11 mouse cellular contexts compared by ENCODE assay signal in genomic region chr19:3376966-3377715, GRCm38 (mm10). TPM values are rescaled to one million over a fixed set of nuclear protein-coding genes. Genes with fewer than 3 reads are reported as not detected.
A peak's percentile ranks its signal among the peaks of the same experiment; 100 is the strongest.
DNase-seq lines count a peak whose midpoint lies in the region; ATAC-seq and TF ChIP-seq lines count a peak whose summit lies in the region.
"Had no signal": no experiment of that assay in that cellular context is flagged by ENCODE, and none has a peak within 500 bp of the region (broad histone marks: within the 10 kb centered on the region; RNA-seq: fewer than 3 reads in every experiment).

No protein-coding gene starts in this region.

- peaks cover 0 to 6% of the 10 kb centered on the region in 2 experiments; a peak in 2 of 4 replicates for H3K36me3 ChIP-seq in MEL (ENCODE audit: control insufficient read depth in 1 of 2, insufficient read depth in 2 of 2, low read length in 2 of 2)
- 0 out of 2 replicates have a peak, but pooled peaks cover 4% of the 10 kb centered on the region for H3K36me3 ChIP-seq in hindbrain, embryonic 13.5 days
- H3K36me3 ChIP-seq: midbrain, embryonic 12.5 days had no signal

- TF ChIP-seq EP300 in MEL (IDR thresholded peaks at IDR 0.05; ENCODE audit: low read depth in 1 of 2, low read length in 2 of 2): no peak

- peaks cover 3 to 13% of the 10 kb centered on the region in 2 experiments for H3K4me1 ChIP-seq in MEL (ENCODE audit: control insufficient read depth in 1 of 2, insufficient read depth in 2 of 2, low read length in 2 of 2)
- no peaks in the 10 kb centered on the region for H3K4me1 ChIP-seq in hindbrain, embryonic 13.5 days (replicated peaks)
- H3K4me1 ChIP-seq: midbrain, embryonic 12.5 days had no signal

- whole genome bisulfite sequencing in hindbrain, embryonic 13.5 days: 40% methylated on average over 4 of the region's 4 CpGs

- no peaks in the 10 kb centered on the region for H3K79me2 ChIP-seq in MEL (ENCODE audit: control insufficient read depth, insufficient read depth, low read length, poor library complexity)

- no peak overlapping the region for H3K4me2 ChIP-seq in hindbrain, embryonic 13.5 days
- H3K4me2 ChIP-seq: midbrain, embryonic 12.5 days had no signal

- TF ChIP-seq POLR2A in MEL (IDR thresholded peaks at IDR 0.05; ENCODE audit: control insufficient read depth in 1 of 2, insufficient read depth in 1 of 2, low read depth in 1 of 2, low read length in 2 of 2, poor library complexity in 1 of 2): no peak

- DNase-seq in adrenal gland, adult (ENCODE audit: inconsistent age in 2 of 2, low spot score in 1 of 2): peak; percentile 60 to 80
- no peak for DNase-seq in adrenal gland, postnatal 4 days (ENCODE audit: low spot score in 2 of 2)
- DNase-seq in MEL (ENCODE audit: low read depth, low spot score): peak; percentile 72
- DNase-seq in lung, postnatal 4 days: peak; percentile 68 to 76
- DNase-seq in frontal cortex, postnatal 14 days (ENCODE audit: low spot score in 2 of 2): no peak
- DNase-seq in right cerebral cortex, adult 2 months (ENCODE audit: low spot score in 2 of 2): no peak
- DNase-seq: embryo, embryonic 11 days; gastrocnemius, postnatal 10 days had no signal

- no peak overlapping the region for H3K4me3 ChIP-seq in MEL (ENCODE audit: control insufficient read depth in 1 of 2, insufficient read depth in 1 of 2, low read depth in 2 of 2, low read length in 2 of 2)
- H3K4me3 ChIP-seq in hindbrain, embryonic 13.5 days: no peak overlapping the region
- H3K4me3 ChIP-seq: midbrain, embryonic 12.5 days had no signal

- H3K27ac ChIP-seq in MEL (ENCODE audit: control insufficient read depth, low read depth, low read length): no peak overlapping the region
- no peak overlapping the region for H3K27ac ChIP-seq in hindbrain, embryonic 13.5 days
- H3K27ac ChIP-seq: midbrain, embryonic 12.5 days had no signal

- peak; percentile 51 to 62 for ATAC-seq in hematopoietic stem cell, adult 5-6 weeks (replicated peaks in 1 of 2; ENCODE audit: insufficient read depth in 1 of 2, low FRiP score in 2 of 2, low TSS enrichment in 1 of 2, low read depth in 1 of 2, poor library complexity in 2 of 2, severe bottlenecking in 2 of 2)
- no peak for ATAC-seq in hindbrain, embryonic 13.5 days (ENCODE audit: low FRiP score)

- H3K9me3 ChIP-seq in MEL (replicated peaks; ENCODE audit: insufficient read depth, low read length): no peaks in the 10 kb centered on the region
- H3K9me3 ChIP-seq in hindbrain, embryonic 13.5 days: no peaks in the 10 kb centered on the region
- H3K9me3 ChIP-seq: midbrain, embryonic 12.5 days had no signal

- H3K27me3 ChIP-seq in MEL (ENCODE audit: control insufficient read depth in 1 of 2, insufficient read depth in 2 of 2, low read length in 2 of 2): no peaks in the 10 kb centered on the region
- no peaks in the 10 kb centered on the region for H3K27me3 ChIP-seq in hindbrain, embryonic 13.5 days
- H3K27me3 ChIP-seq: midbrain, embryonic 12.5 days had no signal

- H3K9ac ChIP-seq in MEL (ENCODE audit: control insufficient read depth, low read depth, low read length, poor library complexity, severe bottlenecking): no peak overlapping the region
- H3K9ac ChIP-seq in hindbrain, embryonic 13.5 days: no peak overlapping the region
- H3K9ac ChIP-seq: midbrain, embryonic 12.5 days had no signal

- TF ChIP-seq RAD21 in MEL (IDR thresholded peaks at IDR 0.05; ENCODE audit: low read depth, low read length): no peak

- no peak for TF ChIP-seq CTCF in MEL (IDR thresholded peaks at IDR 0.05 in 2 of 3, conservative IDR thresholded peaks at IDR 0.05 in 1 of 3; ENCODE audit: control insufficient read depth in 1 of 3, insufficient read depth in 1 of 3, low read depth in 2 of 3, low read length in 3 of 3, poor library complexity in 1 of 3, severe bottlenecking in 1 of 3)

TF ChIP-seq in MEL, 35 proteins besides CTCF, POLR2A, EP300 and RAD21:
- no peak for TF ChIP-seq ZMIZ1 (IDR thresholded peaks at IDR 0.05; ENCODE audit: low read depth, low read length)
- TF ChIP-seq POLR2AphosphoS2 (IDR thresholded peaks at IDR 0.05; ENCODE audit: low read length): no peak
- no peak for TF ChIP-seq NRF1 (IDR thresholded peaks at IDR 0.05; ENCODE audit: insufficient read depth, low read depth, low read length, poor library complexity, severe bottlenecking)
- TF ChIP-seq GATA1 (IDR thresholded peaks at IDR 0.05; ENCODE audit: low read depth, low read length): no peak
- TF ChIP-seq MAX (IDR thresholded peaks at IDR 0.05; ENCODE audit: low read length): no peak
- no peak for TF ChIP-seq CHD1 (IDR thresholded peaks at IDR 0.05; ENCODE audit: low read depth, low read length)
- TF ChIP-seq E2F4 (IDR thresholded peaks at IDR 0.05; ENCODE audit: borderline replicate concordance, low read depth, low read length): no peak
- no peak for TF ChIP-seq TAL1 (IDR thresholded peaks at IDR 0.05; ENCODE audit: low read length)
- no peak for TF ChIP-seq ZKSCAN1 (IDR thresholded peaks at IDR 0.05; ENCODE audit: low read depth, low read length)
- no peak for TF ChIP-seq POLR2AphosphoS5 (IDR thresholded peaks at IDR 0.05; ENCODE audit: borderline replicate concordance, low read depth, low read length)
- TF ChIP-seq USF1 (IDR thresholded peaks at IDR 0.05; ENCODE audit: low read depth, low read length): no peak
- TF ChIP-seq MYB (IDR thresholded peaks at IDR 0.05; ENCODE audit: low read depth, low read length): no peak
- TF ChIP-seq ELF1 (IDR thresholded peaks at IDR 0.05; ENCODE audit: low read depth, low read length): no peak
- TF ChIP-seq ZC3H11A (IDR thresholded peaks at IDR 0.05; ENCODE audit: low read depth, low read length): no peak
- TF ChIP-seq MEF2A (IDR thresholded peaks at IDR 0.05; ENCODE audit: extremely low read depth, insufficient replicate concordance, low read depth, low read length, poor library complexity, severe bottlenecking): no peak
- no peak for TF ChIP-seq MAFK (IDR thresholded peaks at IDR 0.05; ENCODE audit: borderline replicate concordance, low read depth, low read length)

RNA-seq across cellular contexts. Expression of gene Tesmin, which starts 11.5 kb away (rescaled TPM):
- total RNA-seq in adrenal gland, postnatal 4 days (2021): 1 to 10 TPM; 1.7 to 2.4 TPM
- 1.1 and 2.1 TPM in 2 replicates for total RNA-seq in MEL (2012; rRNA removed)
- polyA plus RNA-seq in MEL (2012; ENCODE audit: insufficient read depth in 1 of 2, insufficient read length in 2 of 2, low read depth in 1 of 2, low replicate concordance in 2 of 2, missing spikeins in 1 of 2): 1 to 10 TPM in 1 of 2 experiments, not detected in 1; 2.2 TPM
- 0.30 and 2.1 TPM in 2 replicates for total RNA-seq in hematopoietic stem cell, adult 5-6 weeks (2017)
- 0.28 and 0.42 TPM in 2 replicates for polyA plus RNA-seq in hindbrain, embryonic 13.5 days (2015; fragmentation: Nextera tagmentation; extraction: Ambion mirVana)

RNA-seq across cellular contexts. Expression of gene Gal, which starts 37.2 kb away (rescaled TPM):
- 10 to 100 TPM in 1 of 2 experiments, 1 to 10 TPM in 1; 9.1 to 12.4 TPM for total RNA-seq in adrenal gland, postnatal 4 days (2021)
- not detected in 2 replicates for total RNA-seq in MEL (2012; rRNA removed)
- polyA plus RNA-seq in MEL (2012; ENCODE audit: insufficient read depth in 1 of 2, insufficient read length in 2 of 2, low read depth in 1 of 2, low replicate concordance in 2 of 2, missing spikeins in 1 of 2): not detected
- total RNA-seq in hematopoietic stem cell, adult 5-6 weeks (2017): not detected in 2 replicates
- 23.3 and 33.2 TPM in 2 replicates for polyA plus RNA-seq in hindbrain, embryonic 13.5 days (2015; fragmentation: Nextera tagmentation; extraction: Ambion mirVana)

RNA-seq across cellular contexts. Expression of gene Cpt1a, which starts 55.0 kb away (rescaled TPM):
- 100 to 1,000 TPM; 225 to 242 TPM for total RNA-seq in adrenal gland, postnatal 4 days (2021)
- 16.1 and 16.2 TPM in 2 replicates for total RNA-seq in MEL (2012; rRNA removed)
- 10 to 100 TPM in 1 of 2 experiments, not detected in 1; 40.4 TPM for polyA plus RNA-seq in MEL (2012; ENCODE audit: insufficient read depth in 1 of 2, insufficient read length in 2 of 2, low read depth in 1 of 2, low replicate concordance in 2 of 2, missing spikeins in 1 of 2)
- 52.3 and 59.7 TPM in 2 replicates for total RNA-seq in hematopoietic stem cell, adult 5-6 weeks (2017)
- 16.1 and 17.2 TPM in 2 replicates for polyA plus RNA-seq in hindbrain, embryonic 13.5 days (2015; fragmentation: Nextera tagmentation; extraction: Ambion mirVana)

Comparison
In these comparisons a context has a peak if more than half of its experiments do, and no peak if none do; other contexts are left out.
1. DNase-seq: peak in adrenal gland, adult (2 of 2), MEL (single experiment) and lung, postnatal 4 days (2 of 2); none in adrenal gland, postnatal 4 days (0 of 2), frontal cortex, postnatal 14 days (0 of 2) and right cerebral cortex, adult 2 months (0 of 2).